Mouse (Mus musculus) C2C12 (cell line): ENCODE data around the gene Gm48551.

ENCODE experiments used
- CTCF ChIP-seq: IDR thresholded peaks from one replicate; pipeline ENCODE4 v1.5.1; 2011; ENCODE audit not compliant: control insufficient read depth, insufficient read depth, insufficient read length
- FOSL1 ChIP-seq: IDR thresholded peaks from one replicate; pipeline ENCODE4 v1.8.0; 2011; ENCODE audit warnings: mild to moderate bottlenecking, low read length; ENCODE audit not compliant: poor library complexity, insufficient read depth, severe bottlenecking
- MYOG ChIP-seq: IDR thresholded peaks from one replicate; pipeline ENCODE4 v1.6.1; 2011; ENCODE audit not compliant: control insufficient read depth, insufficient read length; ENCODE audit errors: extremely low read depth

GRCm38 (mm10) chr10:81354738-81355477 is 29.4 kb upstream of the Gm48551 start:
- TF ChIP-seq CTCF (no peak), MYOG (no peak), FOSL1 (no peak)
